Mouse (Mus musculus) intestine, postnatal 0 days (tissue): ENCODE results near the gene Med11. TPM values are rescaled to one million over a fixed set of nuclear protein-coding genes. Genes with fewer than 3 reads are reported as not detected.
A peak's percentile ranks its signal among the peaks of the same experiment; 100 is the strongest.
"Not testable (repeated sequence)": the region's sequence is repeated elsewhere in the genome, so short reads cannot be mapped to it uniquely, and the experiment has no call there.

Source experiments
- ATAC-seq: fragments of 200-750 bp; cut with Nextera tagmentation; 2 replicates; pipeline ENCODE4 v1.8.0; 2017; ENCODE audit warnings: mild to moderate bottlenecking, moderate TSS enrichment, moderate library complexity
- H3K27ac ChIP-seq: fragments of 300-500 bp; sonication (generic); 2 replicates; pipeline ENCODE4 v1.5.1; 2014; ENCODE audit warnings: mild to moderate bottlenecking, low read depth, low read length, moderate library complexity
- H3K27me3 ChIP-seq: fragments of 300-500 bp; sonication (generic); replicated peaks from 2 replicates; pipeline ENCODE4 v1.6.1; 2014; ENCODE audit warnings: low read length, mixed read lengths; ENCODE audit not compliant: control insufficient read depth, insufficient read depth
- H3K36me3 ChIP-seq: fragments of 300-500 bp; sonication (generic); 2 replicates; pipeline ENCODE4 v1.6.1; 2014; ENCODE audit warnings: mild to moderate bottlenecking, moderate library complexity; ENCODE audit not compliant: control insufficient read depth, insufficient read depth
- H3K4me1 ChIP-seq: fragments of 300-500 bp; sonication (generic); replicated peaks from 2 replicates; pipeline ENCODE4 v1.6.1; 2014; ENCODE audit warnings: antibody characterized with exemption, low read length, mixed read lengths; ENCODE audit not compliant: control insufficient read depth, insufficient read depth
- H3K4me2 ChIP-seq: fragments of 300-500 bp; sonication (generic); replicated peaks from 2 replicates; pipeline ENCODE4 v1.6.1; 2014; ENCODE audit warnings: low read depth, mild to moderate bottlenecking, moderate library complexity
- H3K4me3 ChIP-seq: fragments of 300-500 bp; sonication (generic); 2 replicates; pipeline ENCODE4 v1.5.1; 2014; ENCODE audit warnings: low read depth, low read length
- H3K9ac ChIP-seq: fragments of 300-500 bp; sonication (generic); 2 replicates; pipeline ENCODE4 v1.6.1; 2014; ENCODE audit warnings: mild to moderate bottlenecking, low read depth, low read length
- H3K9me3 ChIP-seq: fragments of 300-500 bp; sonication (generic); 2 replicates; pipeline ENCODE4 v1.6.1; 2016; ENCODE audit warnings: mixed run types; ENCODE audit not compliant: control insufficient read depth
- CTCF ChIP-seq: sonication (generic); IDR thresholded peaks from 2 replicates; pipeline ENCODE4 v1.5.1; 2016; ENCODE audit warnings: low read depth, mild to moderate bottlenecking, control low read depth, antibody characterized with exemption, moderate library complexity
- WGBS: fragments of 180-500 bp; shearing (Covaris S2); extraction: QIAGEN DNeasy Blood & Tissue Kit; methylation state at CpG from one replicate; pipeline ENCODE4 v1.1.7; 2014; 5-methylcytosine and 5-hydroxymethylcytosine counted together
- polyA plus RNA-seq: library from polyadenylated mRNA; unstranded; fragments of >200 nt; fragmentation: Nextera tagmentation; extraction: Ambion mirVana; gene quantifications from 2 replicates; pipeline ENCODE4 v1.2.1, GENCODE M21; 2015

The Med11 gene
- polyA plus RNA-seq, 1 experiment from 2014 or later = 30.7 TPM

DNA sequence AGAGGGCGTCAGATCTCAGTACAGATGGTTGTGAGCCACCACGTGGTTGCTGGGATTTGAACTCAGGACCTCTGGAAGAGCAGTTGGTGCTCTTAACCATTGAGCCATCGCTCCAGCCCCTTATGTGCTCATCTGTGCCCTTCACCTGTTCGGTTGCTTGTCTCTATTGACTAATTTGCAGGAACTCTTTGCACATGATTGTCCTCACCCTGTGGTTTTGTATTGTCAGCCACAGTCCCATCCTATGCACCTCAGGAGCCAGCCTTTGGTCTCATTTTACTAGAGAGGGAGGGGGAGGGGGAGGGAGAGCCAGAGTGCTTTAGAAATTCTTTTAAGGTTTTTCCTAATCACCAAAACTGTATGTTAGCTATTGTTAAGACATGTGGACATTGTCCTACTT, 33.5 kb upstream of the Med11 start:
- no peak overlapping the region for H3K27ac ChIP-seq
- H3K9me3 ChIP-seq = no peaks in the 10 kb centered on the region
- H3K36me3 ChIP-seq = no peaks in the 10 kb centered on the region
- no peak overlapping the region for H3K9ac ChIP-seq
- no peak for ATAC-seq
- TF ChIP-seq CTCF = no peak
- 64% methylated on average over 4 of the region's 4 CpGs for WGBS
- no peaks in the 10 kb centered on the region for H3K27me3 ChIP-seq
- H3K4me3 ChIP-seq = no peak overlapping the region
- no peaks in the 10 kb centered on the region for H3K4me1 ChIP-seq
- no peak overlapping the region for H3K4me2 ChIP-seq

DNA sequence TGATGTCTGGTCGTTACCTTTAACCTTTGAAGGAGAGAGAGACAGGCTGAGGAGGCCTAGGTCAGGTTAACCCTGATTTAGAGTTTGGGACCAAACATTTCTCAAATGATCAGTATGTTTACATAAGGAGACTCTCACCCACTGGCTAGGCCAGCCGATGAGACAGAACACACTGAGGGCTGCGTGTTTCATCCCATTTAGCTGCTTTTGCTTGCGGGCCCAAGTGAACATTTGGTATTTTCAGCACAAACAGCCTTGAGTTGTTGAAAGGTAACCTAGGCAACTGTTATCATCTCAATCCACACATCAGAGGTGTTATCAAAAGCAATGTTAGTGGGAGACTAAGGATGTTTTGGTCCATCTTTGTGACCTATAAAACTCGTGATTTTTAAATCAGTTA, 32.2 kb upstream of the Med11 start:
- no peak for ATAC-seq
- no peaks in the 10 kb centered on the region for H3K9me3 ChIP-seq
- no peak overlapping the region for H3K4me3 ChIP-seq
- no peak for TF ChIP-seq CTCF
- H3K4me2 ChIP-seq = no peak overlapping the region
- 37% methylated on average over 5 of the region's 5 CpGs for WGBS
- H3K27me3 ChIP-seq = no peaks in the 10 kb centered on the region
- H3K4me1 ChIP-seq = no peaks in the 10 kb centered on the region
- no peak overlapping the region for H3K27ac ChIP-seq
- no peaks in the 10 kb centered on the region for H3K36me3 ChIP-seq
- H3K9ac ChIP-seq = no peak overlapping the region

DNA sequence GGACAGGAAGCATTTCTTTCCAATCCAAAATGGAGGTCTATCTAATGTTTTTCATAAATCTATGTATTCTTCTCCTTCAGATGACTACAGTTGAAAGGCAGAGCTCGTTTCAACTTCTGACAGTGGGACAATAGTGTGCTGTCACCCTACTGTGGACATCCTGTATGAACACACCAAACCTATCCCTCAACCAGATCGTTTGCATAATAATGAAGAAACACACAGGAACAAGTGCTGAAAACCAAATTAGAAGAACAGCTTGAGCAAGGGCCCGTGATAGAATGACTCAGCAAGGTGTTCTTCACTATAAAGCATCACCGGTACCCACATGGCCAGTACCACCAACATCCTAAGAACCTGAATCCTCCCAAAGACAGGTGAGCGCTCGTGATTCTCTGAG, 25.1 kb upstream of the Med11 start:
- H3K36me3 ChIP-seq, ATAC-seq, H3K4me2 ChIP-seq, H3K27ac ChIP-seq, H3K4me3 ChIP-seq, H3K9me3 ChIP-seq, H3K4me1 ChIP-seq, H3K9ac ChIP-seq, H3K27me3 ChIP-seq: not testable (repeated sequence)
- 76% methylated on average over 6 of the region's 6 CpGs for WGBS

DNA sequence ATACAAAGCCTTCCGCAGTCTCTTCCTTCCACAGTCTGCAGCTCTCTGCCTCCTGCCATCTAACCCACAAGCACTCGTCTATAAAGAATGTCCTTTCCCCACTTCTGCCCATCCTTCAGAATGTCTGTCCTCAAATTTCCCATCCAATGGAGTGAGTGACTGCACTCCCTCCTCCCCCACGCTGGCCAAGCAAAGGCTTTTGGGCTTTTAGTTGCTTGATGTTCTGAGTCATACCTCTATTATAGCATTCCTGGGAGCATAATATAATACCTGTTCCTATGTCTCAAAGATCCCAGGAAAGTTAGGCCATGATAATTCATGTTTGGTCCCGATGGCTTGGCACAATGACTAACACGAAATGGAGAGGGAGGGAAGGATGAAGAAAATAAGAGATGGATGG, 20.1 kb upstream of the Med11 start:
- Histone ChIP-seq H3K9ac (no peak overlapping the region), H3K4me1 (peaks cover 6% of the 10 kb centered on the region; the same call in 1 of the 2 replicates), H3K36me3 (peaks cover 7% of the 10 kb centered on the region; the same call in 1 of the 2 replicates), H3K9me3 (no peaks in the 10 kb centered on the region), H3K27me3 (no peaks in the 10 kb centered on the region), H3K4me3 (peak overlapping the region; percentile 68; the same call in 1 of the 2 replicates), H3K4me2 (no peak overlapping the region), H3K27ac (no peak overlapping the region)
- no peak for ATAC-seq
- no peak for TF ChIP-seq CTCF
- 38% methylated on average over 5 of the region's 5 CpGs for WGBS

DNA sequence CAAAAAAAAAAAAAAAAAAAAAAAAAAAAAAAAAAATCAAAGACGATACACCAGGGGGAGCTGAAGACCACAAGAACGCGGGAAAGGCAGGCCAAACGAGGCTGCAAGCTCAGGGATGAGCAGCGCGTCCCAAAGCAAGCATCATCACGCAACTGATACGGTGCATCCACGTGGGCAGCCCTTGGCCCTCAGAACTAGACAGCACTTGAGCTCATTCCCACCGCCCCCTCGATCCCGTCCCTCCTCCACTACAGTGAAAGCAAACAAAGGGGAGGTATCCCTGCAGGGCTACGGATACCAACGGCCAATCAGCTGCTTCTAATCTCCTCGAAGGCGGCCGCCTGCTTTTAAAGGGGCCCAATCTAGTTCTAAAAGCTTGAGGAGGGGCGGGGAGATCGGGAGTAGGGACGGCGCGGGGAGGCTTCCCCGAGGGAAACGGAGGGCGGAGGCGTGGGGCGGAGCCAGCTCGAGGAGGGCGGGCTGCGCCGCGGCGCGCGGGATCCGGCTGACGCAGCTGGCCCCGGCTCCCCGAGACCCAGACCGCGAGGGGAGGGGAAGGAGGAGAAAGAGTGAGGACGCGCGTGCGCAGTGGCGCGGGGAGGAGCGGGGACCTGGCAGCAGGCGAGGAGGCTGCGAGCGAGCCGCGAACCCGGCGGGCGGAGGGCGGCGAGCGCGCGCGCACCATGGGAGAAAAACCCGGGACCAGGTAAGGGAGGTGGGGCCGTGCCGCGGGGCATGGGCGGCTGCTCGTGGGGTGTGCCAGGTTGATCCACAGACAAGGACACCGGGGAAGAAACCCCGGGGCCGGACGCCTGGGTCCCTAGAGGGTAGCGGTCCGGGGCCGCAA, 19.4 kb upstream of the Med11 start, which contains the start of gene Arrb2:
TSS of gene Arrb2 (plus strand) at position 588 of the 847 bp plus-strand sequence.
- under 1% methylated on average over 67 of the region's 75 CpGs for WGBS
- Histone ChIP-seq H3K9ac (peak within 1 kb of the TSS; percentile 52), H3K9me3 (no peaks in the 10 kb centered on the region), H3K4me1 (peaks cover 6% of the 10 kb centered on the region; the same call in 1 of the 2 replicates), H3K27ac (peak within 1 kb of the TSS; percentile 22; the same call in 1 of the 2 replicates), H3K27me3 (no peaks in the 10 kb centered on the region), H3K4me2 (peak within 1 kb of the TSS; percentile 93), H3K36me3 (peaks cover 14% of the 10 kb centered on the region; the same call in 1 of the 2 replicates), H3K4me3 (peak within 1 kb of the TSS; percentile 68)
- peak; percentile 96 for ATAC-seq
- TF ChIP-seq CTCF = peak; percentile 77

DNA sequence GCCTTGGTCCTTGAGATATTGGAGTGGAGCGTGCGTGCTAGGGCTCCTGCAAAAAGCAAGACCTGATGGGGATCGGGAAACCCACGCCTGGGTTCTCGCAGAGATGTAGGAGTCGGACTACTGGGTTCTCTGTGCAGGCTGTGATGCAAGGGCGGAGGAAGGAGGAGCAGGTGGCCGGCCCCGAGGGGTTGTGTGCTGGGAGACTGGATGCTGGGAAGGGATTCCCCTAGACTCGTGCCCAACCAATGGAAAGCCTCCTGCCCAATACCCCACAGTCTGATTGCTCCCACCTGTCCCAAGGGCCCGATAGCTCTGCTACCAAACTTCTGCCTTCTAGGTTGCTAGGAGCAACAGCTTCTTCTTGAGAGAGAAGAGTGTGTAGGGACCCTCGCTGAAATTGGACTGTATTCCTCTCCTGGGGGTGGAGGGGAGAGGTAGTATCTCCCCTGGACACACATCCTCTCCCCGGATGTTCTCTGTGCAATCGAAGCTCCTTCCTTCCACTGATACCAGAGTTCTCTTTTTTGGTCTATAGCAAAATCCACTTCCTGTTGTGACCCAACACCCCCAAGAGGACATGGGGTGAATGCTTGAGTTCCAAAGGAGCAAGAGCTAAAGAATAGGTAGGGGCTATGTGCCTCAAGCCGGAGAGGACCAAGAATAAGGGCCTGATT, 18.7 kb upstream of the Med11 start:
- Histone ChIP-seq H3K4me1 (peaks cover 6% of the 10 kb centered on the region; the same call in 1 of the 2 replicates), H3K27me3 (no peaks in the 10 kb centered on the region), H3K36me3 (peaks cover 19% of the 10 kb centered on the region; the same call in 1 of the 2 replicates), H3K9me3 (no peaks in the 10 kb centered on the region), H3K9ac (peak overlapping the region; percentile 52), H3K4me3 (peak overlapping the region; percentile 68), H3K4me2 (peak overlapping the region; percentile 93), H3K27ac (peak overlapping the region; percentile 22; the same call in 1 of the 2 replicates)
- no peak for ATAC-seq
- WGBS = 6% methylated on average over 15 of the region's 15 CpGs
- TF ChIP-seq CTCF = no peak
